Mouse (Mus musculus) CD4-positive, CD25-positive, alpha-beta regulatory T cell (primary cell): ENCODE measurements around the gene Mthfr. TPM values are rescaled to one million over a fixed set of nuclear protein-coding genes. Genes with fewer than 3 reads are reported as not detected.

ENCODE experiments used
- polyA plus RNA-seq: library from polyadenylated mRNA; unstranded; fragments of 100-300 nt; shearing (Covaris generic); gene quantifications from one replicate; pipeline ENCODE4 v1.2.1, GENCODE M21; 2017

The Mthfr gene
- 15.8 TPM for polyA plus RNA-seq

GRCm38 (mm10) chr4:148038600-148039253 lies at the start of gene Mthfr, which contains the start of gene Clcn6:
Gene Mthfr (plus strand): TSS chr4:148039077.
Gene Clcn6 (minus strand): TSS chr4:148038821.

GRCm38 (mm10) chr4:148000202-148000772 lies 38.6 kb upstream of the Mthfr start, which contains the start of gene Nppa:
Gene Nppa (plus strand): TSS chr4:148000722.

DNA sequence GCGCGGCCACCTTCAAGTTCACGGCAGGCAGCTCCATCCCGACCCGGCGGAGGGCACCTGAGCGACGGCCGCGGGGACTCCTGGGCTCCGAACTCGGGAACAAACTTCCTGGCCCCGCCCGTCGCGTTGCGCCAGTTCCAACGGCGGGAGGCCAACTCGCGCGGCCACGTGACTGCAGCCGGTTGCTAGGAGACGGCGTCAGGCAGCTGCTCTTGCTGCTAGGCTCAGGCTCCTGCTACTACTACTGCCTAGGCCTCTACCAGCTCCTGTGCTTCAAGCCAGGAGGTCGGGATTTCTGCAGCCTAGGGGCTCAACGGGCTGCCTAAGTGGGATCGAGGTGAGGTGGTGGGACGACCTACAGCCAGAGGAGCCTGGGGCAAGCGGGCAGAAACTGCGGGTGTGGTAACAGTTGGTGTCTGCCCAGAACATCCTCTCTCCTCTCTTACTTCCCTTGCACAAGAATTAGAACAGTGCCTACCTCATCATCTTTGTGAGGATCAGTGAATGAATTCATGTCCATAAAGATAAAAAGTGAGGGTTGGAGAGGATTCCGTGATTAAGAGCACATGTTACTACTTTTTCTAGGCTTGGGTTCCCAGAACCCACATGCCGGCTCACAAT lies 49.1 kb downstream of the Mthfr start, which contains the start of gene Agtrap:
Gene Agtrap, minus strand, starts transcription at position 125 of the 621 bp plus-strand sequence.

Other genes starting within 250 kb of the Mthfr start
- 25.8 TPM for gene Zfp984, start 229.3 kb upstream of the Mthfr start, polyA plus RNA-seq
- 4.5 TPM for gene Zfp933, start 190.7 kb upstream of the Mthfr start, polyA plus RNA-seq
- gene Miip, start 170.3 kb upstream of the Mthfr start, polyA plus RNA-seq, result 123 TPM
- 5.2 TPM for gene Fv1, start 170.1 kb upstream of the Mthfr start, polyA plus RNA-seq
- 34.6 TPM for gene Mfn2, start 134.4 kb upstream of the Mthfr start, polyA plus RNA-seq
- 10.4 TPM for gene Plod1, start 102.3 kb upstream of the Mthfr start, polyA plus RNA-seq
- gene 2510039O18Rik, start 98.2 kb upstream of the Mthfr start, polyA plus RNA-seq, result 114 TPM
- not detected for gene Nppb, start 53.3 kb upstream of the Mthfr start, polyA plus RNA-seq
- not detected for gene Nppa, start 38.4 kb upstream of the Mthfr start, polyA plus RNA-seq
- 7.3 TPM for gene Clcn6, start 256 bp upstream of the Mthfr start, polyA plus RNA-seq
- 18.2 TPM for gene Agtrap, start 49.0 kb downstream of the Mthfr start, polyA plus RNA-seq
- 44.4 TPM for gene Mad2l2, start 91.3 kb downstream of the Mthfr start, polyA plus RNA-seq
- not detected for gene Draxin, start 91.6 kb downstream of the Mthfr start, polyA plus RNA-seq
- gene Fbxo6, start 113.1 kb downstream of the Mthfr start, polyA plus RNA-seq, result 52.5 TPM
- 2.7 TPM for gene Fbxo44, start 121.4 kb downstream of the Mthfr start, polyA plus RNA-seq
- gene Fbxo2, start 121.5 kb downstream of the Mthfr start, polyA plus RNA-seq, result not detected
- gene Disp3, start 248.9 kb downstream of the Mthfr start, polyA plus RNA-seq, result not detected